Mouse (Mus musculus): ENCODE measurements around the gene Zbed3.

GRCm38 (mm10) chr13:95328767-95329166 is 5.4 kb downstream of the Zbed3 start:
- TF ChIP-seq CTCF (IDR thresholded peaks at IDR 0.05; ENCODE audit: insufficient read depth, low read depth, low read length) (no peak), POLR2A (IDR thresholded peaks at IDR 0.05; ENCODE audit: insufficient read depth, low read depth, low read length) (no peak)

All from olfactory bulb, adult 2 months (tissue).